Mouse (Mus musculus) activated CD4-positive, CD25-positive, alpha-beta regulatory T cell, adult 9 weeks (primary cell): ENCODE data around the gene Olfr53. TPM values are rescaled to one million over a fixed set of nuclear protein-coding genes. Genes with fewer than 3 reads are reported as not detected.

Source experiments
- polyA plus RNA-seq: library from polyadenylated mRNA; unstranded; fragments of 100-300 nt; shearing (Covaris generic); gene quantifications from one replicate; pipeline ENCODE4 v1.2.1, GENCODE M21; 2017

The Olfr53 gene
- not detected for polyA plus RNA-seq

GRCm38 (mm10) chr7:140646152-140646551 is at the start of gene Olfr53:
Gene Olfr53 (plus strand): TSS chr7:140646452.

GRCm38 (mm10) chr7:140600969-140601368 is 45.3 kb upstream of the Olfr53 start, which contains the start of gene Olfr46:
Gene Olfr46 (plus strand): TSS chr7:140601269.

GRCm38 (mm10) chr7:140628670-140629069 is 17.6 kb upstream of the Olfr53 start, which contains the start of gene Olfr61:
Gene Olfr61 (plus strand): TSS chr7:140628970.

GRCm38 (mm10) chr7:140659630-140660029 is 13.4 kb downstream of the Olfr53 start, which contains the start of gene Olfr539:
Gene Olfr539 (plus strand): TSS chr7:140659930.

GRCm38 (mm10) chr7:140681651-140682050 is 35.4 kb downstream of the Olfr53 start, which contains the start of gene Olfr45:
Gene Olfr45 (plus strand): TSS chr7:140681951.

GRCm38 (mm10) chr7:140696967-140697366 is 50.7 kb downstream of the Olfr53 start, which contains the start of gene Olfr541:
Gene Olfr541 (plus strand): TSS chr7:140697267.

Other genes with a start within 250 kb of the Olfr53 start
- gene Olfr531, start 243.5 kb upstream of the Olfr53 start, polyA plus RNA-seq = not detected
- not detected for gene Olfr532, start 224.8 kb upstream of the Olfr53 start, polyA plus RNA-seq
- not detected for gene Olfr533, start 183.1 kb upstream of the Olfr53 start, polyA plus RNA-seq
- gene Olfr535, start 162.2 kb upstream of the Olfr53 start, polyA plus RNA-seq = not detected
- not detected for gene Olfr536, start 139.1 kb upstream of the Olfr53 start, polyA plus RNA-seq
- not detected for gene Olfr538, start 78.6 kb upstream of the Olfr53 start, polyA plus RNA-seq
- gene Olfr46, start 45.2 kb upstream of the Olfr53 start, polyA plus RNA-seq = not detected
- gene Olfr61, start 17.5 kb upstream of the Olfr53 start, polyA plus RNA-seq = not detected
- gene Olfr539, start 13.5 kb downstream of the Olfr53 start, polyA plus RNA-seq = not detected
- 0.09 TPM for gene Olfr45, start 35.5 kb downstream of the Olfr53 start, polyA plus RNA-seq
- gene Olfr541, start 50.8 kb downstream of the Olfr53 start, polyA plus RNA-seq = not detected
- gene Cyp2e1, start 117.3 kb downstream of the Olfr53 start, polyA plus RNA-seq = not detected
- 0.18 TPM for gene Syce1, start 141.4 kb downstream of the Olfr53 start, polyA plus RNA-seq
- 0.23 TPM for gene Zfp941, start 175.7 kb downstream of the Olfr53 start, polyA plus RNA-seq
- gene Urah, start 188.6 kb downstream of the Olfr53 start, polyA plus RNA-seq = not detected
- not detected for gene Scgb1c1, start 199.1 kb downstream of the Olfr53 start, polyA plus RNA-seq
- not detected for gene Odf3, start 201.4 kb downstream of the Olfr53 start, polyA plus RNA-seq
- not detected for gene Gm45785, start 209.9 kb downstream of the Olfr53 start, polyA plus RNA-seq
- 138 TPM for gene Ric8a, start 210.5 kb downstream of the Olfr53 start, polyA plus RNA-seq
- gene Bet1l, start 211.1 kb downstream of the Olfr53 start, polyA plus RNA-seq = 52.1 TPM
- 226 TPM for gene Psmd13, start 235.5 kb downstream of the Olfr53 start, polyA plus RNA-seq
- 10.2 TPM for gene Sirt3, start 235.9 kb downstream of the Olfr53 start, polyA plus RNA-seq